Mouse (Mus musculus): ENCODE measurements around the gene Gm49403.
"Not testable (repeated sequence)": the region's sequence is repeated elsewhere in the genome, so short reads cannot be mapped to it uniquely, and the experiment has no call there.

Gm49403 gene

GRCm38 (mm10) chr19:8883616-8884015 is at the start of gene Gm49403, which contains the start of gene Lbhd1:
Gene Gm49403, plus strand, starts transcription at chr19:8883930.
Gene Lbhd1, plus strand, starts transcription at chr19:8883732.
- no peak for DNase-seq

- not testable (repeated sequence) for DNase-seq
Measured at GRCm38 (mm10) chr19:8836327-8836726, 47.4 kb upstream of the Gm49403 start.

DNA sequence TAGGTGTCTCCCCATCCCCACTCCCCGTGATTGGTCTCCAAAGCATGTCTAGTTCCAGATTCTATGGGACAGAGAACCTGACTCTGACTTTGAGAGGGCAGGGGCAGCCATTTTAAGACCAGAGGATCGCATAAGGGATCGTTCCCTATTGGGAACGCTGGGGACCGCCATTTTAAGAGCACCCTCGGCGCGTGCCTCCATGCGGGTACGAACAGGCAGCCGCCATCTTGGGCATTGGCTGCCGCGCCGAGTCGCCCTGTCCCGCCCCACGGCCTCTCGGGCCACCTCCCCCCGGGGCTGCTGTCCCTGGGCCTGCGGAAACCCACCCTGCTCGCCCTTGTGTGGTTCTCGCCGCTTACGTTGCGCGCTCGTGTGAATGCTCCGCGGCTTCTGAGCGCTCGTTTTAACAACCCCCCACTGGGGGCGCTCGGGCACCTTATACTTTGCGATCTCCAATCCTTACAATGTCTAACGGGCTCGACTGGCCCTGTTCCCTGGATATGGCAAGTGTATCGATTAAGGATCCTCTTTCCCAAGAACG is 46.4 kb upstream of the Gm49403 start, which contains the start of gene Bscl2:
Gene Bscl2, plus strand, starts transcription at position 217 of the 541 bp plus-strand sequence.
- DNase-seq = peak; percentile 92

GRCm38 (mm10) chr19:8838041-8838730 is 45.5 kb upstream of the Gm49403 start:
- DNase-seq = peak; percentile 39

DNA sequence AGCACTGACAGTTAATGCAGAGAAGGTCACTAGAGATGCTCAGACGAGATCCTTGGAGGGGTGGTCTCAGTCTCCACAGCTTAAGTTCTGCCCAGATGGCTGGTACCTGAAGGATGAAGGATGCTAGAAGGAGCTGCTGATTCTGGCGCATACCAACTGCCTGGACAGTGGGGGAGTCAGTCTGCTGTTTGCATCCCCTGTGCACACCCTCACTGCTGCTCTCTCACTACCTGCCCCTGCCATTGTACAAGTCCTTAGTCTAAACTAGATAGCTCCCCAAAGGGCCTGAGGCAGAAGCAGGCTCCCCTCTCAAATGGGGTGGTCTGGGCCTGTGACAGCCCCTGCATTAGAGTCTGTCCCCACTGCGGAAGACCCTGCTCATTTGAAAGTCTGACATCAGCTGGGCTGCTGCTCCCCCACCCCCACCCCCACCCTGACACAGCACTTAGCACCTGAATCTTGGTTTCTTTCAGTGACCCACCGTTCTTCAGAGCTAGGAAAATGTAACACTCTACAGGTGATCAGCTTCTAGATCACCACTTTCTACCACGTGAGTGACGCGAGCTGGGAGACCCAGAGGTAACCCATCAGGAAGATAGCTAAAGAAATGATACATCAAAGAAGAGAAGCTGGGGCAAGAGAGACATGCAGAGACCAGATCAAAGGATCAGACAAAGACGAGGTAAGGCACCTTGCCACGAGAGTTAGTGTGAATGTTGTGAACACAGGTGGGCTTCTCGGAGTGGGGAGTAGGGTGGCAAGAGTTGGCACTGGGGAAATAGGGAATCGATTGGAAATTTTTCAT is 44.4 kb upstream of the Gm49403 start, which contains the start of gene Gng3:
Gene Gng3, minus strand, starts transcription at position 92 of the 805 bp plus-strand sequence.
- DNase-seq = peak; percentile 57

- DNase-seq = peak; percentile 84
Measured at GRCm38 (mm10) chr19:8839908-8840791, 43.6 kb upstream of the Gm49403 start.

DNA sequence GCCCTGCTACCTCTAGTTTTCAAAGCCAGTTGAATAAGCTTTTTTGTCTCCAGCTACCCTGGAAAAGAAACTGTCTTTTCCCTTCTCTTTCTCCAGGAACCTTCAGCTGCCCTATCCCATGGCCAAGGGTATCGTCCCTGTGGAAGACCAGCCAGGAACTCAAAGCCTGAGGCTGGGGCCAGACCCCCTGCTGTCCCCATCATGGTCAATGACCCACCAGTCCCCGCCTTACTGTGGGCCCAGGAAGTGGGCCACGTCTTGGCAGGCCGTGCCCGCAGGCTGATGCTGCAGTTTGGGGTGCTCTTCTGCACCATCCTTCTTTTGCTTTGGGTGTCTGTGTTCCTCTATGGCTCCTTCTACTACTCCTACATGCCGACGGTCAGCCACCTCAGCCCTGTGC is 42.7 kb upstream of the Gm49403 start:
- no peak for DNase-seq

DNA sequence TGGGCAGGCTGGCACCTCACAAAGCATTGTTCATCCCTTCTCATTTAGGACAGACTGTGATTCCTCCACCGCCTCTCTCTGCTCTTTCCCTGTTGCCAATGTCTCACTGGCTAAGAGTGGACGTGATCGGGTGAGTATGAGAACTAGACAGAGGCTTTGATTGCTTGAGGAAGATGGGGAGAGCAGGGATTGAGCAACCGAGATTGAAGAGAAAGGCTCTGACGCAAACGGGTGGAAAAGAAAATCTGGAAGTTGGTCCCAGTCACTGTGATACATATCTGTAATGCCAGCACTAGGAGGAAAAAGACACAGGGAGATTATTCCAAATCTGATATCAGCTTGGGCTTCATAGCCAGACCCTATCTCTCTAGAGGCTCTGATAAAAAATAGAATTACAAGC is 40.8 kb upstream of the Gm49403 start:
- DNase-seq = no peak

- peak; percentile 88 for DNase-seq
Measured at GRCm38 (mm10) chr19:8844371-8845129, 39.2 kb upstream of the Gm49403 start.

GRCm38 (mm10) chr19:8848356-8848755 is 35.4 kb upstream of the Gm49403 start:
- no peak for DNase-seq

DNA sequence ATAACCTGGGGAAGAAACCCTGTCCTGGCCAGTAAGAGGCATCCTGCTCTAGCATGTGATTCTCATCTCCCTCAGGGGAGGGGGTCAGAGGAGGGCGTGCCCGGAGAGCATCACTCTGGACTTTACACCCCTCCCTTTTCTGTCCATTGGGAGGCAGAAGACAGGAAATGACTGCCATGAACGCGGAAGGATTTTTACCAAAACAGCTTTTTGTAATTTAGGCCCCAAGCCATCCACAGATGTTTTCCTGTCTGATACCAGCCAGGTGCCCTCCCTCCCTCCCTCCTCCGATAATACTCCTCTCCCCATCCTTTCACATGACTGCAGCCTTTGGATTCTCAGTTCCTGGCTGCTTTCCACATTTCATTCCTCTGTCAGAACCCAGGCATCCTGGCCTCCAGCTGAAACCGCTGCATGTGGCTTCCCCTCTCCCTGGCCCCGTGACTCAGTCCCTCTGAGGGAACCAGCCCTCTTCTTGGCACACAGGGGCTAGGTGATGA is 33.3 kb upstream of the Gm49403 start, which contains the start of gene Lrrn4cl:
Gene Lrrn4cl, plus strand, starts transcription at position 367 of the 500 bp plus-strand sequence.
- peak; percentile 61 for DNase-seq

- no peak for DNase-seq
Measured at GRCm38 (mm10) chr19:8851639-8852038, 32.1 kb upstream of the Gm49403 start.

DNA sequence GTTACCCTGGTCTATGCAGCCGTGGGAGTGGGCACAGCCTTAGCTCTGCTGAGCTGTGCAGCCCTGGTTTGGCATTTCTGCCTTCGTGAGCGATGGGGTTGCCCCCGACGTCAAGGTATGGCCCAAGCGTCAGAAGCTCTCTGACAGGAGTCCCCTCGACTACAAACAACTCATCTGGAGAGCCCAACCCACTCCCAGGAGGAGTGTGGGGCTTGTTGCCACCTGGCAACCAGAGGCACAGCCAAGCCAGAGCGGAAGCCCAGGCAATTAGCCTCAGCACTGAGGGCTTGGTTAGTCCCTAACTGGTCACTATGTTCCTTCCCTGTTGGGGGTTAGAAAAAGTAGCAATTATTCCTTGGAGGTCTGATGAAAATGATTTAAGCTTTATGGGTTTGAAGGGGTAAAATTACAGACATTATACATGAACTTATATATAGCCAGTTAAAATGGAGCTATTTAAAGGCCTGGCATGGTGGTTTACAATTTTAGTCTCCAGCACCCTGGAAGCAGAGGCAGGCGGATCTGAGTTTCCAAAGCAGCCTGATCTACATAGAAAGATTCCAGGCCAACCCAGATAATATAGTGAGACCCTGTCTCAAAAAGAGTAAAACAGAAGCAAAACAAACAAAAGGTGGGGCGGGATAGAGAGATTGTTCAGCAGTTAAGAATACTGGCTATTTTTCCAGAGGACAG is 31.3 kb upstream of the Gm49403 start:
- DNase-seq = no peak

GRCm38 (mm10) chr19:8853117-8853516 is 30.6 kb upstream of the Gm49403 start:
- no peak for DNase-seq

DNA sequence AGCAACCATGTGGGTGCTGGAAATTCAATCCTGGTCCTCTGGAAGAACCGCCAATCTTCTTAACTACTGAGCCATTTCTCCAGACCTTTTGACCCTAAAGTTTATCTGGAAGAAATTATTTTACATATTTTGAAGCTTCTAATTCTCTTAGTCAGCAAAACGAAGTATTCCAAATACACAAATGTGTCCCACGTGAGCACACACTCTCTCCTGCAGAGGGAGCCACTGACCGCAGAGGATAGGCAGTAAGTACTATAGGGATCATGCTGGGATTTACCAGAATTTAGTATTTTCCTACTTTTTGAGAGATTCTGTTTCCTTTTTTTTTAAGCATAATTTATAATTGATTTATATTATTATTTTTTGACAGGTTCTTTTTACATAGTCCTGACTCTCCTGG is 26.0 kb upstream of the Gm49403 start:
- peak; percentile 55 for DNase-seq

DNA sequence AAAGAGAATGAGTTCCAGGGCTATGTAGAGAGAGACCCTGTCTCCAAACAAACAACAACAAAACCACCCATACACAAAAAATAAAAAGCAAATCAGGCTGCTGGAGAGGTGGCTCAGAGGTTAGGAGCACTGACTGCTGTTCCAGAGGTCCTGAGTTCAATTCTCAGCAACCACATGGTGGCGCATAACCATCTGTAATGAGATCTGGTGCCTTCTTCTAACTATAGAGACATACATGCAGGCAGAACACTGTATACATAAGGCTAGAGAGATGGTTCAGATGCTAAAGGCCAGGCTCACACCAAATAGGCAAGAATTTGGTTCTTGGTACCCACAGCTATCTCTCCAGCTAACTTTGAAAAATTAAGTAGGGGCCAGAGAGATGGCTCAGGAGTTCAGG is 24.7 kb upstream of the Gm49403 start:
- DNase-seq = peak; percentile 31

GRCm38 (mm10) chr19:8864265-8864664 is 19.5 kb upstream of the Gm49403 start:
- no peak for DNase-seq

- DNase-seq = not testable (repeated sequence)
Measured at GRCm38 (mm10) chr19:8870381-8870780, 13.3 kb upstream of the Gm49403 start.

DNA sequence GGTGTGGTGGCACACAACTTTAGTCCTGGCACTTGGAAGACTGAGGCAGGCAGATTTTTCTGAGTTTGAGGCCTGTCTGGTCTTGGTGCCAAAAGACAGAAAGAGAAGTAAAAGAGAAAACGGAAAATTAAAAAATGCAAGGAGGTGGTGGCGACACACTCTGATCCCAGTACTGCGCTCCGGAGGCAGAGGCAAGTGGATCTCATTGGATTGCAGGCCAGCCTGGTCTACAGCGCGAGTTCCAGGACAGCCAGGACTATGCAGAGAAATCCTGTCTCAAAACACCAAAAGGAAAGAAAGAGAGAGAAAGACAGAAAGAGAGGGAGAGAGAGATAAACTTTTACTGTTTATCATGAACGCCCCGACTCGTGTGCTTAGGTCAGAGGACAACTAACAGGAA is 12.9 kb upstream of the Gm49403 start:
- DNase-seq = no peak

DNA sequence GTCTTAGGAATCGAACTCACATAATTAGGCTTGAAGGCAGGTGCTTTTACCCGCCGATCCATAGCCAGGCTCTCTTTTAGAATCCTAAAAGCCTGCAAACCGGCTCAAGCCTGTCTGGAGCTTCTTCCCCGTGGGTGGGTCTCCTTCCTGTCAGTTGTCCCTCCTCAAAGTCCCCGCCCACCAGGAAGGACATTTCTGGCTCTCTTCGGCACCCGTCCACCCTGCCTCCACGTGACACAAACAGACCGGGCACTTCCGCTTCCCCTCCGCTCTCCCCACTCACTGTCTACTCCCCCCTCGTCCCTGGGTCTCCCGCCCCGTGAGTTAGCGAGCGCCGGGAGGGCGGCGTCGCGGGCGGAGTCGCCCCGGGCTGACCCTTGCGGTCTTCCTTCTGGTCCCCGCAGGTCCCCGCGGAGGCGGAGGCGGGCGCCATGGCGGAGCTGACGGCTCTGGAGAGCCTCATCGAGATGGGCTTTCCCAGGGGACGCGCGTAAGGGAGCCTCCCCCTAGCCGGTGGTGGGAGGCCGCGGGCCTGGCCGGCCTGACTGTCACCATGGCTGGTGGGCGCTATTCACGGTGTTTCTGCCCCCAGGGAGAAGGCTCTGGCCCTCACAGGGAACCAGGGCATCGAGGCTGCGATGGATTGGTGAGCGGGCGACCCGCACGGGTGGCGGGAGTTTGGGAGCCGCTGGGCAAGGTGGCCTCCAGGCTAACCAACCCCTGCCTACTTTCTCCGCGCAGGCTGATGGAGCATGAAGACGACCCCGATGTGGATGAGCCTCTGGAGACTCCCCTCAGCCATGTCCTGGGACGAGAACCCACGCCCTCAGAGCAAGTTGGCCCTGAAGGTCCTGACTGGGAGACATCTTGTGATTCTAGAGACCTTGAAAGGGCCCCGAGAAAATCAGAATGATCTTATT is 12.2 kb upstream of the Gm49403 start, which contains the start of gene Ubxn1:
Gene Ubxn1, plus strand, starts transcription at position 230 of the 920 bp plus-strand sequence.
- peak; percentile 96 for DNase-seq
